Mouse (Mus musculus) hindbrain, embryonic 16.5 days (tissue): Measurements from ENCODE around the gene Fam199x. TPM values are rescaled to one million over a fixed set of nuclear protein-coding genes. Genes with fewer than 3 reads are reported as not detected.

Source experiments
- polyA plus RNA-seq: library from polyadenylated mRNA; unstranded; fragments of >200 nt; fragmentation: Nextera tagmentation; extraction: Ambion mirVana; gene quantifications from 2 replicates; pipeline ENCODE4 v1.2.1, GENCODE M21; 2015

Gene Fam199x
- polyA plus RNA-seq, 1 experiment from 2014 or later, result 6.9 TPM

Other genes with a start within 250 kb of the Fam199x start
- 15.4 and 16.3 TPM in 2 replicates for gene Plp1, start 226.9 kb upstream of the Fam199x start, polyA plus RNA-seq
- gene Rab9b, start 180.8 kb upstream of the Fam199x start, polyA plus RNA-seq, result 24.3 and 27.8 TPM in 2 replicates
- not detected in 2 replicates for gene H2bfm, start 122.3 kb upstream of the Fam199x start, polyA plus RNA-seq
- 67.2 and 73.8 TPM in 2 replicates for gene Tmsb15b2, start 74.1 kb upstream of the Fam199x start, polyA plus RNA-seq
- gene Tmsb15l, start 72.7 kb upstream of the Fam199x start, polyA plus RNA-seq, result 7.4 and 7.7 TPM in 2 replicates
- gene Tmsb15b1, start 72.7 kb upstream of the Fam199x start, polyA plus RNA-seq, result 29.2 and 29.5 TPM in 2 replicates
- gene Zcchc18, start 56.4 kb upstream of the Fam199x start, polyA plus RNA-seq, result 480 and 547 TPM in 2 replicates
- gene Slc25a53, start 11.3 kb upstream of the Fam199x start, polyA plus RNA-seq, result 13.2 and 14.7 TPM in 2 replicates
- gene Esx1, start 72.5 kb downstream of the Fam199x start, polyA plus RNA-seq, result not detected in 2 replicates